Mouse (Mus musculus): Measurements from ENCODE around the gene Tcte3. TPM values are rescaled to one million over a fixed set of nuclear protein-coding genes. Genes with fewer than 3 reads are reported as not detected.
"Not testable (repeated sequence)": the region's sequence is repeated elsewhere in the genome, so short reads cannot be mapped to it uniquely, and the experiment has no call there.

Tcte3 gene
- under 1 TPM in 1 of 2 experiments, not detected in 1; 1.00 TPM for total RNA-seq (2021)
- long read RNA-seq, experiment 1, result 0 reads
- long read RNA-seq, experiment 2, result 0 reads

- intact Hi-C loops (cut with DNase I); DNase-seq: not testable (repeated sequence)
Observed at GRCm38 (mm10) chr17:15041175-15041729, at the start of gene Tcte3, which contains the start of the genes Ermard and Gm3448. Tcte3 (minus strand) TSS chr17:15041488. Ermard (plus strand) TSS chr17:15041208. Gm3448 (minus strand) TSS chr17:15041537.

GRCm38 (mm10) chr17:15088591-15089001 lies 47.3 kb upstream of the Tcte3 start:
- intact Hi-C loops (cut with DNase I), result no loop called here
- DNase-seq, result no peak

DNA sequence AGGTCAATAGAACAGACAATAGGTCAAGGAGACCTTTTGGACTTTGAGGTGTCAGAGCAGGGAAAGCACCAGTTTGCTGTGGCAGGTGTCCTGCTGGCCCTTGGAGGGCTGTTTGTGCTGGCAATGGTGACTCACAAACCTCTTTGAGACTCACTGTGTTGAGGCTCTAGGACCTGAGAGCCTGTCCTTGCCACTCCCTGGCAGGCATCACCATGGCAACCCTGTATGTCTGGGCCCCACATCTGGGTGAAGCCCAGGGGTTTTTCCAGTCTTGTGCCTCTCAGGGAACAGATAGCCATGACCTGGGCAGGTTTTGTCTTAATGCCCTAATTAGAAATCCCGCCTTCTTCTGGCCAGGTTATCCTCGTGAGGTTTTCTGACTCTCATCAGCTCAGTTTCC lies 46.9 kb upstream of the Tcte3 start:
- intact Hi-C loops (cut with DNase I), result no loop called here
- no peak for DNase-seq

DNA sequence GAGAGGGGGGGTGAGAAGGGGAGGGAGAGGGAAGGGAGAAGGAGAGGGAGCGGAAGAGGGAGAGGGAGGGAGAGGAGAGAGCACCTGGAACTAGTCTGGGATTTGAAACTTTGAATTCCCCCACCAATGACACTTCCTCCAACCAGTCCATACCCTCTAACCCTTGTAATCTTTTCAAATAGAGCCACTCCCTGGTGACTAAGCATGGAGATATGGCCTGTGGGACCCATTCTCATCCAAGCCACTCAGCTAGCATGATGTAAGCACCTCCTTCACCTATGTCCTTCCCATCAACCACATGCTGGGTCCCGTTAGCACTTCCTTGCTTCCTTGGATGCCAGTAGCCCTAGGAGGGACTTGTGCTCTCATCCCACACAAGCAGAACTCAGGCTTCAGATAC lies 43.7 kb upstream of the Tcte3 start:
- no peak for DNase-seq
- intact Hi-C loops (cut with DNase I), result no loop called here

GRCm38 (mm10) chr17:15084226-15084848 lies 43.0 kb upstream of the Tcte3 start:
- intact Hi-C loops (cut with DNase I), result no loop called here
- DNase-seq, result no peak

GRCm38 (mm10) chr17:15077536-15077935 lies 36.2 kb upstream of the Tcte3 start:
- intact Hi-C loops (cut with DNase I), result no loop called here
- DNase-seq, result no peak

DNA sequence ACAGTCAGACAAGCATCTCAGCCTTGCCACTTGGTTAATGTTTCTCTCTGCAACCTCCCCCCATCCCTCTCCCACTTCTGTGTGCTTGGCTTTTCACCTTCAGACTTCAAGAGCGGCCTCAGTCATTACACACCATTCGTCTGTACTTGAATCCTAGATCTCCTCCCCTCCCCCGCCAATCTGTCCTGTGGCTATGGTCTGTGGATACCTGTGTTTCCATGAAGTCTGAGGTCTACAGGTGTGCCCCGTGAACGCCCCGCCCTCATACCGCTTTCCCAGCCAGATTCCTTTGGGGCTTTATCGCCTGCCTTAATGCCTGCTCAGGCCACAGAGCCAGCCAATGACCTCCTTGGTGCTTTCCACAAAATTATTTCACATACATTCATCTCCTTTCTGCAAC lies 33.7 kb upstream of the Tcte3 start:
- intact Hi-C loops (cut with DNase I), result no loop called here
- DNase-seq, result no peak

- intact Hi-C loops (cut with DNase I), result no loop called here
- no peak for DNase-seq
Observed at GRCm38 (mm10) chr17:15072211-15072610, 30.9 kb upstream of the Tcte3 start.

DNA sequence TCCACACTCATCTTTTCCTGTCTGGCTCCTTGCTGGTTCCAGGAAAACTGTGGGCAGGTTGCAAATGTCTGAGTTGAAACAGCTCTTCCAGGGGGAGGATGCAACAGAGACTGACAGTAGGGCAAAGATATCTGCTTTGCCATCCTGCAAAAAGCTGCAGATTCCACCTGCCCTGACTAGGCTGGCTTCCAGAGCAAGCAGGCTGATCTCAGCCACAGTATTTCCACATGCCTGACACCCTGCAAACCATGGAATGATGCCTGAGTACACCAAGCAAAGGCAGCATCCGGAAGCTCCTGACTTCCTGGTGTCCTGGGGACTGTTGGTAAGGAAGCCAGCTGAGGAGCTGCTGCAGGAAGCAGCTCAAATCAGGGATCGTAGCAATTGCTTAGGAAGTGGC lies 27.8 kb upstream of the Tcte3 start:
- no peak for DNase-seq
- intact Hi-C loops (cut with DNase I), result loop anchor here (5.0 kb wide), 1 partner anchor 123 kb away; no protein-coding TSS in a partner anchor

DNA sequence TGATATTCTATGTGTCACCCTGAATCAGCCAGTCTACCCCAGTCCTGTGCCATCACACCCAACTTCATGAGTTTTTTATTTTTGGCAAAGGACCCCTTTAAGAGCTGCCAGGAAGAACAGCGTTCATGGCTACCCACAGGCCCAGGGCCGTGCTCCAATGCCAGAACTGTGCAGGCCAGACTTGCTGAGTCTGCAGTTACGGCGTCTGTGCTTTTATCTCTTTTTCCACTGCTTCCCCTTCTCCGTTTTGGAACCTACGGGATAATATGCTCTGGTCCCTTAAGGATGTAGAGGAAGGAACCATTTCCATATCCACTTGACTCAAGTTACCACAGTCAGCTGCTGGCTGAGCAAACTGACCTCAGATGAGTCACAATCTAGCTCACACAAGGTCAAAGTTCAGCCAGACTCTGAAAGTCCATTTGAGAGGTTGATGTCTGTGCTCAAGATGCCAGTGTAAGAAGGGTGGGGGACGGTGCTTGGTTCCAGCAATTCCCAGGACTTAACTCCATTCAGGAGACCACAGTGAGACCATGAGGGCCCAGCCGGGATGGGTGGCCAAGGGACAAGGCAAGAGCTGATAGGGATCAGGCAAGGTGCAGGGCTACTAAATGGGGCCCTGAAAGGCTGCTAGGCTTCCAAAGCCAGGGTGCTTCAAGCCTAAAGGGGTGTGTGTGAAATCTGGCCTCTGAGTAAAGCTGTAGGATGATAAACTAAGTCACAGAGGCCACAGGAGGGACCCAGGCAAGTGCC lies 26.9 kb upstream of the Tcte3 start:
- intact Hi-C loops (cut with DNase I), result loop anchor here (5.0 kb wide), 1 partner anchor 124 kb away; no protein-coding TSS in a partner anchor

DNA sequence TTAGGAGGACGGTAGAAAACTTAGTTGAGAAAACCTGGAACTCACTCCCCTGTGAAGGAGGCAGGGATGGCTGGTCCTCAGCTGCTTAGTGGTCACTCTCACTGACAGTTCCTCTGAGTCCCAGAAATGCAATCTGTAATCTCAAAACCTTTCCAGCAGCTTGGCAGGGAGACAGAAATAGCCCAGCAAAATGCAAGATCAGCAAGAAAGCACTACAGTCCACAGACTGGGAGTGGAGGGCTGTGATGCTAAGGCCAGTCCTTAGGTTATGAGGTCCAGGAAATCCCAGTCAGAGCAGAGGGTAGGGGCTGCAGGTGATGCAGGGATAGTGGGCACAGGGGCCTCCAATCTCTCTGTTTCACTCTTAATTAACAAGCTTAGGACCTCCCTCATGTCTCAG lies 25.6 kb upstream of the Tcte3 start:
- DNase-seq, result no peak
- intact Hi-C loops (cut with DNase I), result loop anchor here (1.0 to 5.0 kb wide), 3 partner anchors 125 to 312 kb away; partner anchors contain the start of gene Dll1

More for the DNA sequence above, 26.9 kb upstream of the Tcte3 start:
- no peak for DNase-seq

- intact Hi-C loops (cut with DNase I), result loop anchor here (1.0 to 5.0 kb wide), 2 partner anchors 126 to 313 kb away; no protein-coding TSS in a partner anchor
- no peak for DNase-seq
Observed at GRCm38 (mm10) chr17:15066066-15066465, 24.8 kb upstream of the Tcte3 start.

GRCm38 (mm10) chr17:15065391-15066024 lies 24.2 kb upstream of the Tcte3 start:
- peak; percentile 74 to 80 for DNase-seq
- intact Hi-C loops (cut with DNase I), result loop anchor here (1.0 to 5.0 kb wide), 3 partner anchors 127 to 402 kb away; no protein-coding TSS in a partner anchor

GRCm38 (mm10) chr17:15060356-15060755 lies 19.1 kb upstream of the Tcte3 start:
- intact Hi-C loops (cut with DNase I), result no loop called here
- DNase-seq, result no peak

GRCm38 (mm10) chr17:15059646-15060045 lies 18.4 kb upstream of the Tcte3 start:
- no peak for DNase-seq
- intact Hi-C loops (cut with DNase I), result no loop called here

DNA sequence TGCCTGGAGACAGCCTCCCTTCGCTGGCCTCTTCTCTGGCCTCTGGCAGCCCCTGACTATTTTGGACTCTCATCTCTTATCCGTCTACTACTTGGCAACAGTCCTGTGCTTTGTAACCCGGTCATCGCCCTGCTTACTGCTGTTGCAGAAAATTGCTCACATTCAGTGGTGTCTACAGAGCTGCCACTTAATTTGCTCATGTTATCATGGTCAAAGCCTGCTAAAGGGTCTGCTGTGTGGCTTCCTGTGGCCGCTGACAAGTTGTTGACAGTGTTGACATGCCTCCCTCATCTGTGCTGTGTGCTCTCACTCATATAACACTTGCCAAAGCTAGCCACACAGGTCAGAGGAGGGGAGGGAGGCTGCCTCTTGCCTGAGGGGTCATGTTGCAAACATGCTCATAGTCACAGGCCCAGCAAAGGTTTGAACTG lies 16.9 kb upstream of the Tcte3 start:
- intact Hi-C loops (cut with DNase I), result no loop called here
- DNase-seq, result peak; percentile 30 to 51

DNA sequence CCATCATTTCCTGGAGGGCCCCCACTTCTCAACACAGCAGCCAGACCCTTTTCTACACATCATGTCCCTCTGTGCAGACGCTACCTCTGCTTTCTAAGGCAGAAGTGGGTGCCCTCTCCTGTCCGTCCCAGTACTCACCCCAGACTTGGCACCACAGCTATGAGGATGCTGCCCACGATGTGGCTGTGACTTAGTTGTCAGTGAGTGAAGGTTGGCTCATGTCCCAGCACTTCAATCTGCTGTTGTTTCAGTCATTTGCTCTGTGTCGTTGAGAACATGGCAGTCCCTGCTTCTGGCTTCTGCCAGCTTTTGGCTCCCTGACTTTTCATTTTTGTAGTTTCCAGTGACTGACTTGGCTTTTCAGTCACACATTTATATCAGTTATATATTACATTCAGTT lies 14.6 kb upstream of the Tcte3 start:
- intact Hi-C loops (cut with DNase I), result no loop called here
- no peak for DNase-seq

DNA sequence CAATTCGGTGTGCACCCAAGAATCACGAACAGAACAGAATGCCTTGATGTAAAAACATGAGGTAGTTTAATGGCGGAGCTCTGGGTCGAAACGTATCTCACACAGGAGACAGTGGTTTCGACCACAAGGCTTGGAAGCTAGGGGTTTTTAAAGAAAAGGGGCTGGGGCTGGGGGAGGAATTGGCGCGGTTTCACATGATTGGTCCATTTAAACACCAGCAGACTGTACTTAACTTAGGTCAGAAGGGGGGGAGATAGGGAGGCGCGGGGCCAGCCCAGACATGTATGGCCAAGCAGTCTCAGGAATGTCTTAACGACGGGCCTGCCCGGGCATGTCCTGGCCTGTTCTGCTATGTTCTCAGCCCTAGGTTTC lies 12.5 kb upstream of the Tcte3 start:
- DNase-seq; intact Hi-C loops (cut with DNase I): not testable (repeated sequence)

- intact Hi-C loops (cut with DNase I); DNase-seq: not testable (repeated sequence)
Observed at GRCm38 (mm10) chr17:15053183-15053828, 12.0 kb upstream of the Tcte3 start.

DNA sequence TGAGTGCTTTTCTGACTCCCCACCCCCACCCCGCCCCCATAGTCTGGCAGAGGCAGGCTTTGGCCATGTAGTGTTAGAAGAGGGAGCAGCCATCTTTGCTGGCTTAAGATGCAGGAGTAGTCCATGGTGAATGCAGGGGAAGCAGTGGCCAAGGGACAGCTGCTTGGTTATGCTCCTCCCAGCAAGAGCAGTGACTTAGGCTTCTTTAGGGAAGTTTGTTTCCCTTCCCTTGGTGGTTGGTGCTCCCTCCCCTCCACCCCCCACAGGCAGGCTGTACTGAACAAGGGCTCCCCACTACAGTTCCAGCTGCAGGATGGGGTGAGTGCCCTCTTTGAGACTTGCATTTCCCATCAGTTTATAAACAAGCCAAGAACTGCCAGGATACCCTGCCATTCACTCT lies 11.5 kb upstream of the Tcte3 start:
- DNase-seq; intact Hi-C loops (cut with DNase I): not testable (repeated sequence)

All from heart, postnatal 14 days (tissue).